Mouse (Mus musculus) frontal cortex, postnatal 10 days (tissue): Measurements from ENCODE around the gene Nrgn.

Source experiments
- DNase-seq, 2 experiments: peaks; one replicate each; pipeline ENCODE4 v3.0.0; 2022; ENCODE audit warnings: low spot score in 2 of 2, mixed read lengths in 1 of 2

Gene Nrgn

GRCm38 (mm10) chr9:37530031-37530887, 22.4 kb downstream of the Nrgn start:
- DNase-seq, result no peak

- DNase-seq, result no peak
Observed at GRCm38 (mm10) chr9:37528225-37528970, 24.3 kb downstream of the Nrgn start.

GRCm38 (mm10) chr9:37527396-37528224, 25.1 kb downstream of the Nrgn start, which contains the start of gene Esam:
Gene Esam (plus strand): TSS chr9:37528078.
- no peak for DNase-seq

GRCm38 (mm10) chr9:37526443-37527395, 26.0 kb downstream of the Nrgn start:
- DNase-seq, result no peak

- DNase-seq, result no peak
Observed at GRCm38 (mm10) chr9:37525461-37525860, 27.2 kb downstream of the Nrgn start.

- DNase-seq, result no peak
Observed at GRCm38 (mm10) chr9:37519995-37520394, 32.7 kb downstream of the Nrgn start.

- DNase-seq, result no peak
Observed at GRCm38 (mm10) chr9:37518991-37519390, 33.7 kb downstream of the Nrgn start.

GRCm38 (mm10) chr9:37517467-37517866, 35.2 kb downstream of the Nrgn start:
- DNase-seq, result no peak

GRCm38 (mm10) chr9:37514456-37514855, 38.2 kb downstream of the Nrgn start:
- no peak for DNase-seq

- no peak for DNase-seq
Observed at GRCm38 (mm10) chr9:37512097-37512496, 40.6 kb downstream of the Nrgn start.

- no peak for DNase-seq
Observed at GRCm38 (mm10) chr9:37506023-37506422, 46.7 kb downstream of the Nrgn start.

GRCm38 (mm10) chr9:37504348-37504747, 48.4 kb downstream of the Nrgn start:
- no peak for DNase-seq

GRCm38 (mm10) chr9:37501170-37501569, 51.5 kb downstream of the Nrgn start:
- no peak for DNase-seq

GRCm38 (mm10) chr9:37500201-37500600, 52.5 kb downstream of the Nrgn start:
- no peak for DNase-seq

- no peak for DNase-seq
Observed at GRCm38 (mm10) chr9:37496325-37496724, 56.4 kb downstream of the Nrgn start.

- DNase-seq, result no peak
Observed at GRCm38 (mm10) chr9:37495761-37496160, 56.9 kb downstream of the Nrgn start.
